34 mouse cellular contexts compared by ENCODE assay signal in the genomic region with DNA sequence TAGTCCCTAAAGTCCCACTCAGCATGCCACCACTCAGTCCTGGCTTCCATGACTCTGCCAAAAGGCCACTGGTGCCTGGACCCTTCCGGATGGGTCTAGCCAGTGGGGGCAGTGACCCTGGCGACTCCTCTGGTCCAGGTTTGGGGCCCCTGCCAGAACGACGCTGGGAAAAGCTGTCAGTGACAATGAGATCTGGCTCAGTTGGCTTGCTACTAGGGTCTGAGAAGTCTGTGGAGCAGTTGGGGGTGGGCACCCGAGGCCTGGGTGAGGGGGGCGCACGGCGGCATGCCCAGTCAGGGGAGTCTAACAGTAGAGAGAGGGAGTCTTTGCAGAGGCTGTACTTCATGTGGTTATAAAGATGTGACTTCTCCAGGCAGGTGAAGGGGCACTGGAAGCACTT. TPM values are rescaled to one million over a fixed set of nuclear protein-coding genes. Genes with fewer than 3 reads are reported as not detected.
DNase-seq lines count a peak whose midpoint lies in the region; ATAC-seq and TF ChIP-seq lines count a peak whose summit lies in the region.
"Had no signal": no experiment of that assay in that cellular context is flagged by ENCODE, and none has a peak within 500 bp of the region (broad histone marks: within the 10 kb centered on the region; RNA-seq: fewer than 3 reads in every experiment).

No protein-coding gene starts in this region.

- H3K4me1 ChIP-seq in hindbrain, embryonic 10.5 days (replicated peaks): peaks cover 57% of the 10 kb centered on the region
- no peaks in the 10 kb centered on the region for H3K4me1 ChIP-seq in hindbrain, postnatal 0 days (ENCODE audit: insufficient read depth, low read length)
- peaks cover 46% of the 10 kb centered on the region for H3K4me1 ChIP-seq in embryonic facial prominence, embryonic 10.5 days
- peaks cover 80% of the 10 kb centered on the region for H3K4me1 ChIP-seq in liver, embryonic 13.5 days (replicated peaks)

- H3K27me3 ChIP-seq in hindbrain, embryonic 10.5 days (ENCODE audit: insufficient read depth, poor library complexity, severe bottlenecking): peaks cover 36% of the 10 kb centered on the region
- H3K27me3 ChIP-seq in hindbrain, postnatal 0 days (ENCODE audit: insufficient read depth, low read length): peaks cover 7% of the 10 kb centered on the region; the same call in 1 of the 2 replicates
- H3K27me3 ChIP-seq in embryonic facial prominence, embryonic 10.5 days (replicated peaks; ENCODE audit: low read depth, poor library complexity, severe bottlenecking): peaks cover 36% of the 10 kb centered on the region
- peaks cover 39% of the 10 kb centered on the region for H3K27me3 ChIP-seq in liver, embryonic 13.5 days

- no peak for ATAC-seq in hindbrain, postnatal 0 days
- no peak for ATAC-seq in liver, embryonic 13.5 days (ENCODE audit: low read depth)
- ATAC-seq: forebrain, embryonic 14.5 days; intestine, embryonic 16.5 days; midbrain, embryonic 13.5 days had no signal

- no peak for TF ChIP-seq CTCF in hindbrain, postnatal 0 days (IDR thresholded peaks at IDR 0.05; ENCODE audit: low read depth)

- 0 out of 2 replicates have a peak overlapping the region, but pooled peaks have one; percentile 67 for H3K27ac ChIP-seq in hindbrain, embryonic 10.5 days
- H3K27ac ChIP-seq in hindbrain, postnatal 0 days: no peak overlapping the region
- peak overlapping the region; percentile 71; the same call in 1 of the 2 replicates for H3K27ac ChIP-seq in embryonic facial prominence, embryonic 10.5 days (replicated peaks)
- peak overlapping the region; percentile 100 for H3K27ac ChIP-seq in liver, embryonic 13.5 days
- H3K27ac ChIP-seq: heart, adult 2 months; hindbrain, embryonic 12.5 days; limb, embryonic 13.5 days; macrophage; midbrain, embryonic 13.5 days had no signal

- no peak overlapping the region for H3K4me3 ChIP-seq in hindbrain, embryonic 10.5 days
- H3K4me3 ChIP-seq in hindbrain, postnatal 0 days (ENCODE audit: low read length): no peak overlapping the region
- no peak overlapping the region for H3K4me3 ChIP-seq in embryonic facial prominence, embryonic 10.5 days
- no peak overlapping the region for H3K4me3 ChIP-seq in liver, embryonic 13.5 days (replicated peaks)
- H3K4me3 ChIP-seq: heart, adult 2 months; hindbrain, embryonic 12.5 days; limb, embryonic 13.5 days; midbrain, embryonic 13.5 days had no signal

- no peaks in the 10 kb centered on the region for H3K9me3 ChIP-seq in hindbrain, embryonic 10.5 days
- H3K9me3 ChIP-seq in hindbrain, postnatal 0 days (ENCODE audit: low read length): no peaks in the 10 kb centered on the region
- H3K9me3 ChIP-seq in embryonic facial prominence, embryonic 10.5 days: no peaks in the 10 kb centered on the region
- no peaks in the 10 kb centered on the region for H3K9me3 ChIP-seq in liver, embryonic 13.5 days (replicated peaks)
- H3K9me3 ChIP-seq: hindbrain, embryonic 12.5 days; limb, embryonic 13.5 days; midbrain, embryonic 13.5 days had no signal

- peak; percentile 60 for DNase-seq in cerebellum, postnatal 14 days
- DNase-seq in cerebellum, postnatal 36 days: no peak
- no peak for DNase-seq in hindbrain, embryonic 10.5 days (ENCODE audit: low spot score)
- no peak for DNase-seq in hindbrain, postnatal 0 days (ENCODE audit: low spot score)
- no peak for DNase-seq in embryonic facial prominence, embryonic 10.5 days (ENCODE audit: low spot score)
- no peak for DNase-seq in liver, embryonic 13.5 days
- DNase-seq in gastrocnemius, postnatal 25 days: no peak
- DNase-seq: adrenal gland, postnatal 25 days; B cell, adult 2 months; gastrocnemius, postnatal 36 days; heart, adult 2 months; heart, postnatal 14 days; kidney, adult 8-10 months; kidney, postnatal 14 days; layer of hippocampus, adult 9-11 months; lung, adult 2 months; lung, postnatal 10 days; thymus, adult 2 months; thymus, postnatal 36 days had no signal

- 75% methylated on average over 8 of the region's 8 CpGs for WGBS in hindbrain, embryonic 10.5 days
- 64% methylated on average over 8 of the region's 8 CpGs for WGBS in hindbrain, postnatal 0 days
- WGBS in embryonic facial prominence, embryonic 10.5 days: 82% methylated on average over 8 of the region's 8 CpGs
- WGBS in liver, embryonic 13.5 days (ENCODE audit: insufficient replicate concordance): 73% methylated on average over 8 of the region's 8 CpGs

- H3K36me3 ChIP-seq in hindbrain, embryonic 10.5 days: no peaks in the 10 kb centered on the region
- H3K36me3 ChIP-seq in hindbrain, postnatal 0 days (ENCODE audit: insufficient read depth, low read length): no peaks in the 10 kb centered on the region
- H3K36me3 ChIP-seq in embryonic facial prominence, embryonic 10.5 days (replicated peaks): no peaks in the 10 kb centered on the region
- H3K36me3 ChIP-seq in liver, embryonic 13.5 days: no peaks in the 10 kb centered on the region
- H3K36me3 ChIP-seq: hindbrain, embryonic 12.5 days; limb, embryonic 13.5 days; midbrain, embryonic 13.5 days had no signal

- H3K4me2 ChIP-seq in hindbrain, postnatal 0 days (ENCODE audit: low read depth, low read length): no peak overlapping the region
- H3K4me2 ChIP-seq in liver, embryonic 13.5 days: peak overlapping the region; percentile 85
- H3K4me2 ChIP-seq: hindbrain, embryonic 12.5 days; limb, embryonic 13.5 days; midbrain, embryonic 13.5 days had no signal

- no peak overlapping the region for H3K9ac ChIP-seq in hindbrain, postnatal 0 days (replicated peaks; ENCODE audit: low read length)
- peak overlapping the region; percentile 99 for H3K9ac ChIP-seq in liver, embryonic 13.5 days
- H3K9ac ChIP-seq: hindbrain, embryonic 12.5 days; limb, embryonic 13.5 days; midbrain, embryonic 13.5 days had no signal

RNA-seq across cellular contexts. Expression of gene Nhlrc4, which starts 3.3 kb away (rescaled TPM):
- polyA plus RNA-seq in hindbrain, embryonic 10.5 days (2016; fragmentation: Nextera tagmentation; extraction: Ambion mirVana): 0.21 and 0.55 TPM in 2 replicates
- total RNA-seq in hindbrain, postnatal 0 days (2014; rRNA removed): 0.61 and 0.68 TPM in 2 replicates
- polyA plus RNA-seq in hindbrain, postnatal 0 days (2015; fragmentation: Nextera tagmentation; extraction: Ambion mirVana): 0.30 and 0.72 TPM in 2 replicates
- polyA plus RNA-seq in embryonic facial prominence, embryonic 10.5 days (2016; fragmentation: Nextera tagmentation; extraction: Ambion mirVana): 0.88 TPM in 1 of 2 replicates, not detected in the other
- polyA plus RNA-seq in liver, embryonic 13.5 days (2015; fragmentation: Nextera tagmentation; extraction: Ambion mirVana): 5.1 and 7.2 TPM in 2 replicates
- total RNA-seq in gastrocnemius, postnatal 25 days (2021): not detected
- total RNA-seq: adrenal gland, adult 18-20 months; adrenal gland, postnatal 25 days; common myeloid progenitor, adult 5-6 weeks; gastrocnemius, adult 18-20 months; gastrocnemius, postnatal 36 days; left cerebral cortex, postnatal 25 days; megakaryocyte-erythroid progenitor cell, adult 5-6 weeks; monocyte, adult 5-6 weeks had no signal
- polyA plus RNA-seq: forebrain, embryonic 14.5 days; heart, embryonic 14.5 days; hindbrain, embryonic 12.5 days; limb, embryonic 13.5 days; macrophage; midbrain, embryonic 13.5 days; neural tube, embryonic 14.5 days had no signal

RNA-seq across cellular contexts. Expression of gene Pigq, which starts 3.3 kb away (rescaled TPM):
- polyA plus RNA-seq in hindbrain, embryonic 10.5 days (2016; fragmentation: Nextera tagmentation; extraction: Ambion mirVana): 65.4 and 72.6 TPM in 2 replicates
- 90.6 and 99.7 TPM in 2 replicates for total RNA-seq in hindbrain, postnatal 0 days (2014; rRNA removed)
- polyA plus RNA-seq in hindbrain, postnatal 0 days (2015; fragmentation: Nextera tagmentation; extraction: Ambion mirVana): 69.7 and 76.3 TPM in 2 replicates
- polyA plus RNA-seq in embryonic facial prominence, embryonic 10.5 days (2016; fragmentation: Nextera tagmentation; extraction: Ambion mirVana): 62.9 and 69.3 TPM in 2 replicates
- polyA plus RNA-seq in liver, embryonic 13.5 days (2015; fragmentation: Nextera tagmentation; extraction: Ambion mirVana): 126 and 152 TPM in 2 replicates
- total RNA-seq in gastrocnemius, postnatal 25 days (2021): 10 to 100 TPM; 30.0 to 31.9 TPM

RNA-seq across cellular contexts. Expression of gene A930017K11Rik, which starts 4.3 kb away (rescaled TPM):
- 0.25 and 0.34 TPM in 2 replicates for polyA plus RNA-seq in hindbrain, embryonic 10.5 days (2016; fragmentation: Nextera tagmentation; extraction: Ambion mirVana)
- total RNA-seq in hindbrain, postnatal 0 days (2014; rRNA removed): 5.6 and 7.2 TPM in 2 replicates
- polyA plus RNA-seq in hindbrain, postnatal 0 days (2015; fragmentation: Nextera tagmentation; extraction: Ambion mirVana): 4.4 and 5.0 TPM in 2 replicates
- polyA plus RNA-seq in embryonic facial prominence, embryonic 10.5 days (2016; fragmentation: Nextera tagmentation; extraction: Ambion mirVana): 0.35 and 0.36 TPM in 2 replicates
- 0.24 and 0.32 TPM in 2 replicates for polyA plus RNA-seq in liver, embryonic 13.5 days (2015; fragmentation: Nextera tagmentation; extraction: Ambion mirVana)
- total RNA-seq in gastrocnemius, postnatal 25 days (2021): not detected
- total RNA-seq: adrenal gland, adult 18-20 months; adrenal gland, postnatal 25 days; common myeloid progenitor, adult 5-6 weeks; gastrocnemius, adult 18-20 months; gastrocnemius, postnatal 36 days; heart, postnatal 14 days; monocyte, adult 5-6 weeks had no signal
- polyA plus RNA-seq: embryonic facial prominence, embryonic 14.5 days; heart, embryonic 14.5 days; lung, adult 2 months; macrophage had no signal

RNA-seq across cellular contexts. Expression of gene Rab40c, which starts 28.5 kb away (rescaled TPM):
- 33.4 and 43.4 TPM in 2 replicates for polyA plus RNA-seq in hindbrain, embryonic 10.5 days (2016; fragmentation: Nextera tagmentation; extraction: Ambion mirVana)
- 33.2 and 39.1 TPM in 2 replicates for total RNA-seq in hindbrain, postnatal 0 days (2014; rRNA removed)
- 34.7 and 35.3 TPM in 2 replicates for polyA plus RNA-seq in hindbrain, postnatal 0 days (2015; fragmentation: Nextera tagmentation; extraction: Ambion mirVana)
- polyA plus RNA-seq in embryonic facial prominence, embryonic 10.5 days (2016; fragmentation: Nextera tagmentation; extraction: Ambion mirVana): 30.9 and 34.0 TPM in 2 replicates
- 6.5 and 7.0 TPM in 2 replicates for polyA plus RNA-seq in liver, embryonic 13.5 days (2015; fragmentation: Nextera tagmentation; extraction: Ambion mirVana)
- 10 to 100 TPM in 1 of 2 experiments, 1 to 10 TPM in 1; 8.7 to 11.0 TPM for total RNA-seq in gastrocnemius, postnatal 25 days (2021)

RNA-seq across cellular contexts. Expression of gene Capn15, which starts 37.5 kb away (rescaled TPM):
- polyA plus RNA-seq in hindbrain, embryonic 10.5 days (2016; fragmentation: Nextera tagmentation; extraction: Ambion mirVana): 32.4 and 35.0 TPM in 2 replicates
- total RNA-seq in hindbrain, postnatal 0 days (2014; rRNA removed): 35.1 and 41.4 TPM in 2 replicates
- 19.0 and 20.1 TPM in 2 replicates for polyA plus RNA-seq in hindbrain, postnatal 0 days (2015; fragmentation: Nextera tagmentation; extraction: Ambion mirVana)
- polyA plus RNA-seq in embryonic facial prominence, embryonic 10.5 days (2016; fragmentation: Nextera tagmentation; extraction: Ambion mirVana): 34.3 and 40.1 TPM in 2 replicates
- 11.1 and 12.3 TPM in 2 replicates for polyA plus RNA-seq in liver, embryonic 13.5 days (2015; fragmentation: Nextera tagmentation; extraction: Ambion mirVana)
- 1 to 10 TPM; 5.6 to 6.8 TPM for total RNA-seq in gastrocnemius, postnatal 25 days (2021)

Comparison
In these comparisons a context has a peak if more than half of its experiments do, and no peak if none do; other contexts are left out.
1. DNase-seq: peak in cerebellum, postnatal 14 days (2 of 2); none in cerebellum, postnatal 36 days (0 of 2), hindbrain, embryonic 10.5 days (single experiment), hindbrain, postnatal 0 days (single experiment), embryonic facial prominence, embryonic 10.5 days (single experiment), liver, embryonic 13.5 days (single experiment) and gastrocnemius, postnatal 25 days (single experiment).